Mouse (Mus musculus) liver, embryonic 14.5 days (tissue): ENCODE measurements at regions not wholly inside any gene's neighbourhood (a gene's known extent, or its start where the extent isn't known, plus 50 kb on each side); places are given as distances from the start of the nearest gene placed in this dataset.
A peak's percentile ranks its signal among the peaks of the same experiment; 100 is the strongest.
"Not testable (repeated sequence)": the region's sequence is repeated elsewhere in the genome, so short reads cannot be mapped to it uniquely, and the experiment has no call there.

ENCODE experiments used
- ATAC-seq: fragments of 200-750 bp; cut with Nextera tagmentation; 2 replicates; pipeline ENCODE4 v1.8.0; 2017; ENCODE audit warnings: moderate number of reproducible peaks, mild to moderate bottlenecking, moderate library complexity; ENCODE audit not compliant: insufficient read depth
- DNase-seq, 3 experiments: peaks; one replicate each; pipeline ENCODE4 v3.0.0-alpha.2; 2012 to 2013; ENCODE audit warnings: low read depth in 3 of 3, low spot score in 3 of 3
- H3K27ac ChIP-seq: fragments of 300-500 bp; sonication (generic); 2 replicates; pipeline ENCODE4 v1.5.1; 2014; ENCODE audit warnings: moderate library complexity, mild to moderate bottlenecking, control low read depth, inconsistent platforms
- H3K27me3 ChIP-seq: fragments of 300-500 bp; sonication (generic); 2 replicates; pipeline ENCODE4 v1.6.1; 2014; ENCODE audit warnings: mild to moderate bottlenecking, low read length, moderate library complexity; ENCODE audit not compliant: control insufficient read depth, insufficient read depth
- H3K36me3 ChIP-seq: fragments of 300-500 bp; sonication (generic); replicated peaks from 2 replicates; pipeline ENCODE4 v1.6.1; 2014; ENCODE audit warnings: low read depth; ENCODE audit not compliant: control insufficient read depth, insufficient read depth
- H3K4me1 ChIP-seq, 2 experiments: fragments of 200-500 bp in 1 of 2; fragments of 300-500 bp in 1 of 2; sonication (generic) in 1 of 2; replicated peaks; 2 replicates each; pipeline ENCODE4 v1.6.1; 2012 to 2014; ENCODE audit warnings: antibody characterized with exemption in 1 of 2, inconsistent platforms in 1 of 2, low read length in 1 of 2; ENCODE audit not compliant: control insufficient read depth in 2 of 2, insufficient read depth in 2 of 2
- H3K4me2 ChIP-seq: fragments of 300-500 bp; sonication (generic); 2 replicates; pipeline ENCODE4 v1.6.1; 2014; ENCODE audit warnings: low read depth, mild to moderate bottlenecking, control low read depth, moderate library complexity
- H3K4me3 ChIP-seq, 2 experiments: fragments of 200-500 bp in 1 of 2; fragments of 300-500 bp in 1 of 2; sonication (generic) in 1 of 2; 2 replicates each; pipeline ENCODE4 v1.5.1; 2012 to 2014; ENCODE audit warnings: low read depth in 2 of 2, low read length in 2 of 2, mild to moderate bottlenecking in 2 of 2, control low read depth in 1 of 2, inconsistent platforms in 1 of 2, moderate library complexity in 1 of 2; ENCODE audit not compliant: insufficient read depth in 1 of 2
- H3K9ac ChIP-seq: fragments of 300-500 bp; sonication (generic); replicated peaks from 2 replicates; pipeline ENCODE4 v1.6.1; 2014; ENCODE audit warnings: mild to moderate bottlenecking, control low read depth, moderate library complexity
- H3K9me3 ChIP-seq: fragments of 300-500 bp; sonication (generic); 2 replicates; pipeline ENCODE4 v1.6.1; 2016; ENCODE audit warnings: low read length, mixed read lengths; ENCODE audit not compliant: control insufficient read depth
- WGBS: fragments of 180-500 bp; shearing (Covaris S2); extraction: QIAGEN DNeasy Blood & Tissue Kit; methylation state at CpG from one replicate; pipeline ENCODE4 v1.1.7; 2014; ENCODE audit not compliant: insufficient replicate concordance; 5-methylcytosine and 5-hydroxymethylcytosine counted together

GRCm38 (mm10) chr12:24252071-24252874, 155.2 kb upstream of the 9030624G23Rik start:
- H3K9ac ChIP-seq, DNase-seq, H3K36me3 ChIP-seq: not testable (repeated sequence)

More at GRCm38 (mm10) chr12:24252071-24252874, 155.2 kb upstream of the 9030624G23Rik start:
- H3K27ac ChIP-seq, H3K4me1 ChIP-seq, H3K27me3 ChIP-seq, ATAC-seq, H3K9me3 ChIP-seq: not testable (repeated sequence)
- WGBS = 1% methylated on average over 58 of the region's 77 CpGs
- Histone ChIP-seq H3K4me3 (peak overlapping the region; percentile 50 to 52), H3K4me2 (peak overlapping the region; percentile 54)
